Mouse (Mus musculus): ENCODE results near the gene Cldn20. TPM values are rescaled to one million over a fixed set of nuclear protein-coding genes. Genes with fewer than 3 reads are reported as not detected.

Cldn20 gene
- polyA plus RNA-seq, 1 experiment from 2014 or later: not detected

- no peaks in the 10 kb centered on the region for H3K9me3 ChIP-seq (ENCODE audit: low read depth, low read length)
- no peak overlapping the region for H3K27ac ChIP-seq (ENCODE audit: low read depth)
- H3K27me3 ChIP-seq (ENCODE audit: insufficient read depth, low read length): no peaks in the 10 kb centered on the region
- 45% methylated on average over 7 of the region's 7 CpGs for WGBS
- DNase-seq (no peak), ATAC-seq (ENCODE audit: insufficient read depth) (no peak)
- H3K4me3 ChIP-seq (ENCODE audit: low read depth, low read length): no peak overlapping the region
- H3K4me1 ChIP-seq (ENCODE audit: insufficient read depth): no peaks in the 10 kb centered on the region
- no peak for TF ChIP-seq CTCF (IDR thresholded peaks at IDR 0.05; ENCODE audit: low read depth)
- no peak overlapping the region for H3K9ac ChIP-seq
- H3K4me2 ChIP-seq: no peak overlapping the region
- 0 out of 2 replicates have a peak, but pooled peaks cover 3% of the 10 kb centered on the region for H3K36me3 ChIP-seq (ENCODE audit: insufficient read depth)
Observed at GRCm38 (mm10) chr17:3547725-3548124, 15.4 kb downstream of the Cldn20 start.

GRCm38 (mm10) chr17:3556251-3556650, 23.9 kb downstream of the Cldn20 start:
- Histone ChIP-seq H3K4me3 (ENCODE audit: low read depth, low read length) (no peak overlapping the region), H3K27ac (ENCODE audit: low read depth) (0 out of 2 replicates have a peak overlapping the region, but pooled peaks have one; percentile 4), H3K4me2 (peak overlapping the region; percentile 73), H3K9me3 (ENCODE audit: low read depth, low read length) (no peaks in the 10 kb centered on the region), H3K36me3 (ENCODE audit: insufficient read depth) (no peaks in the 10 kb centered on the region), H3K9ac (no peak overlapping the region), H3K27me3 (ENCODE audit: insufficient read depth, low read length) (no peaks in the 10 kb centered on the region), H3K4me1 (ENCODE audit: insufficient read depth) (peaks cover 5% of the 10 kb centered on the region; the same call in 1 of the 2 replicates)
- no peak for TF ChIP-seq CTCF (IDR thresholded peaks at IDR 0.05; ENCODE audit: low read depth)
- ATAC-seq (ENCODE audit: insufficient read depth) (no peak), DNase-seq (no peak)
- WGBS: 62% methylated on average over 1 of the region's 1 CpGs

GRCm38 (mm10) chr17:3557331-3558311, 25.3 kb downstream of the Cldn20 start, which contains the start of gene Tfb1m:
Tfb1m (minus strand) TSS chr17:3557781.
- H3K9ac ChIP-seq: peak within 1 kb of the TSS; percentile 64
- peak within 1 kb of the TSS; percentile 73 for H3K4me2 ChIP-seq
- ATAC-seq (ENCODE audit: insufficient read depth): peak; percentile 100
- WGBS: under 1% methylated on average over 60 of the region's 60 CpGs
- no peaks in the 10 kb centered on the region for H3K27me3 ChIP-seq (ENCODE audit: insufficient read depth, low read length)
- H3K4me3 ChIP-seq (ENCODE audit: low read depth, low read length): peak within 1 kb of the TSS; percentile 58
- peak within 1 kb of the TSS; percentile 83 for H3K27ac ChIP-seq (ENCODE audit: low read depth)
- no peak for TF ChIP-seq CTCF (IDR thresholded peaks at IDR 0.05; ENCODE audit: low read depth)
- H3K9me3 ChIP-seq (ENCODE audit: low read depth, low read length): no peaks in the 10 kb centered on the region
- H3K36me3 ChIP-seq (ENCODE audit: insufficient read depth): no peaks in the 10 kb centered on the region
- peak; percentile 99 for DNase-seq
- peaks cover 5% of the 10 kb centered on the region; the same call in 1 of the 2 replicates for H3K4me1 ChIP-seq (ENCODE audit: insufficient read depth)

- 73% methylated on average over 9 of the region's 9 CpGs for WGBS
- no peaks in the 10 kb centered on the region for H3K9me3 ChIP-seq (ENCODE audit: low read depth, low read length)
- H3K9ac ChIP-seq: peak overlapping the region; percentile 36
- ATAC-seq (ENCODE audit: insufficient read depth) (no peak), DNase-seq (peak; percentile 32)
- H3K4me2 ChIP-seq: peak overlapping the region; percentile 73
- peak overlapping the region; percentile 81 for H3K27ac ChIP-seq (ENCODE audit: low read depth)
- H3K36me3 ChIP-seq (ENCODE audit: insufficient read depth): no peaks in the 10 kb centered on the region
- H3K4me1 ChIP-seq (ENCODE audit: insufficient read depth): peaks cover 5% of the 10 kb centered on the region; the same call in 1 of the 2 replicates
- H3K27me3 ChIP-seq (ENCODE audit: insufficient read depth, low read length): no peaks in the 10 kb centered on the region
- no peak for TF ChIP-seq CTCF (IDR thresholded peaks at IDR 0.05; ENCODE audit: low read depth)
- peak overlapping the region; percentile 58 for H3K4me3 ChIP-seq (ENCODE audit: low read depth, low read length)
Observed at GRCm38 (mm10) chr17:3558356-3558870, 26.1 kb downstream of the Cldn20 start.

- DNase-seq: peak; percentile 53
- WGBS: 67% methylated on average over 3 of the region's 3 CpGs
Observed at GRCm38 (mm10) chr17:3560534-3560933, 28.2 kb downstream of the Cldn20 start.

GRCm38 (mm10) chr17:3562405-3562804, 30.1 kb downstream of the Cldn20 start:
- Histone ChIP-seq H3K27me3 (ENCODE audit: insufficient read depth, low read length) (no peaks in the 10 kb centered on the region), H3K4me2 (no peak overlapping the region), H3K4me1 (ENCODE audit: insufficient read depth) (no peaks in the 10 kb centered on the region), H3K9me3 (ENCODE audit: low read depth, low read length) (no peaks in the 10 kb centered on the region), H3K9ac (no peak overlapping the region), H3K27ac (ENCODE audit: low read depth) (no peak overlapping the region), H3K4me3 (ENCODE audit: low read depth, low read length) (no peak overlapping the region), H3K36me3 (ENCODE audit: insufficient read depth) (no peaks in the 10 kb centered on the region)
- peak; percentile 35 for TF ChIP-seq CTCF (IDR thresholded peaks at IDR 0.05; ENCODE audit: low read depth)
- 41% methylated on average over 8 of the region's 8 CpGs for WGBS
- ATAC-seq (ENCODE audit: insufficient read depth): no peak
- DNase-seq: peak; percentile 29

More at GRCm38 (mm10) chr17:3560534-3560933, 28.2 kb downstream of the Cldn20 start:
- no peak overlapping the region for H3K4me3 ChIP-seq (ENCODE audit: low read depth, low read length)
- peak; percentile 25 for TF ChIP-seq CTCF (IDR thresholded peaks at IDR 0.05; ENCODE audit: low read depth)
- H3K9me3 ChIP-seq (ENCODE audit: low read depth, low read length): no peaks in the 10 kb centered on the region
- no peak overlapping the region for H3K4me2 ChIP-seq
- H3K4me1 ChIP-seq (ENCODE audit: insufficient read depth): peaks cover 5% of the 10 kb centered on the region; the same call in 1 of the 2 replicates
- H3K9ac ChIP-seq: no peak overlapping the region
- H3K27ac ChIP-seq (ENCODE audit: low read depth): no peak overlapping the region
- H3K27me3 ChIP-seq (ENCODE audit: insufficient read depth, low read length): no peaks in the 10 kb centered on the region
- no peak for ATAC-seq (ENCODE audit: insufficient read depth)
- H3K36me3 ChIP-seq (ENCODE audit: insufficient read depth): no peaks in the 10 kb centered on the region

GRCm38 (mm10) chr17:3570876-3571275, 38.5 kb downstream of the Cldn20 start:
- TF ChIP-seq CTCF (IDR thresholded peaks at IDR 0.05; ENCODE audit: low read depth): peak; percentile 90
- 2% methylated on average over 12 of the region's 12 CpGs for WGBS
- H3K4me2 ChIP-seq: peak overlapping the region; percentile 49
- no peaks in the 10 kb centered on the region for H3K9me3 ChIP-seq (ENCODE audit: low read depth, low read length)
- no peak overlapping the region for H3K9ac ChIP-seq
- H3K27ac ChIP-seq (ENCODE audit: low read depth): no peak overlapping the region
- H3K4me1 ChIP-seq (ENCODE audit: insufficient read depth): no peaks in the 10 kb centered on the region
- H3K27me3 ChIP-seq (ENCODE audit: insufficient read depth, low read length): no peaks in the 10 kb centered on the region
- no peak overlapping the region for H3K4me3 ChIP-seq (ENCODE audit: low read depth, low read length)
- DNase-seq: peak; percentile 95
- H3K36me3 ChIP-seq (ENCODE audit: insufficient read depth): no peaks in the 10 kb centered on the region
- no peak for ATAC-seq (ENCODE audit: insufficient read depth)

Other genes with a start within 250 kb of the Cldn20 start
- 6.5 and 7.3 TPM in 2 replicates for gene Tiam2, start 206.0 kb upstream of the Cldn20 start, polyA plus RNA-seq (2014; fragmentation: Nextera tagmentation; extraction: Ambion mirVana)
- gene Tfb1m, start 25.2 kb downstream of the Cldn20 start, polyA plus RNA-seq (2014; fragmentation: Nextera tagmentation; extraction: Ambion mirVana): 13.4 and 13.6 TPM in 2 replicates
- gene Nox3, start 163.7 kb downstream of the Cldn20 start, polyA plus RNA-seq (2014; fragmentation: Nextera tagmentation; extraction: Ambion mirVana): not detected in 2 replicates